Mouse (Mus musculus) inflammation-experienced regulatory T-cells, adult 6 months (primary cell): ENCODE results near the gene Myo10. TPM values are rescaled to one million over a fixed set of nuclear protein-coding genes. Genes with fewer than 3 reads are reported as not detected.

Experiments
- ATAC-seq: one replicate; pipeline ENCODE4 v1.8.0; 2017
- polyA plus RNA-seq, 3 experiments: library from polyadenylated mRNA; unstranded; fragments of 100-300 nt; shearing (Covaris generic); gene quantifications; one replicate each; pipeline ENCODE4 v1.2.1; 2017

Gene Myo10
- polyA plus RNA-seq, 3 experiments from 2014 or later: 0.55 to 0.98 (median 0.91) TPM

GRCm38 (mm10) chr15:25769524-25770255 lies 147.4 kb downstream of the Myo10 start:
- no peak for ATAC-seq

- ATAC-seq: no peak
These were observed 149.5 kb downstream of the Myo10 start for GRCm38 (mm10) chr15:25771782-25772181.

GRCm38 (mm10) chr15:25773711-25774513 lies 151.6 kb downstream of the Myo10 start:
- ATAC-seq: peak; percentile 85

GRCm38 (mm10) chr15:25778937-25779336 lies 156.6 kb downstream of the Myo10 start:
- ATAC-seq: no peak

- no peak for ATAC-seq
These were observed 157.3 kb downstream of the Myo10 start for GRCm38 (mm10) chr15:25779522-25780191.

GRCm38 (mm10) chr15:25781053-25781452 lies 158.7 kb downstream of the Myo10 start:
- no peak for ATAC-seq

GRCm38 (mm10) chr15:25785456-25786390 lies 163.4 kb downstream of the Myo10 start:
- ATAC-seq: no peak

GRCm38 (mm10) chr15:25787406-25787805 lies 165.1 kb downstream of the Myo10 start:
- no peak for ATAC-seq

GRCm38 (mm10) chr15:25787965-25788364 lies 165.6 kb downstream of the Myo10 start:
- ATAC-seq: no peak

GRCm38 (mm10) chr15:25788565-25788964 lies 166.2 kb downstream of the Myo10 start:
- ATAC-seq: no peak

- ATAC-seq: no peak
These were observed 166.9 kb downstream of the Myo10 start for GRCm38 (mm10) chr15:25789241-25789640.

GRCm38 (mm10) chr15:25791660-25792353 lies 169.5 kb downstream of the Myo10 start:
- no peak for ATAC-seq

GRCm38 (mm10) chr15:25794123-25794522 lies 171.8 kb downstream of the Myo10 start:
- ATAC-seq: no peak

- no peak for ATAC-seq
These were observed 173.2 kb downstream of the Myo10 start for GRCm38 (mm10) chr15:25795496-25795895.

- no peak for ATAC-seq
These were observed 174.0 kb downstream of the Myo10 start for GRCm38 (mm10) chr15:25796353-25796752.

- ATAC-seq: no peak
These were observed 174.9 kb downstream of the Myo10 start for GRCm38 (mm10) chr15:25797179-25797578.

GRCm38 (mm10) chr15:25797888-25798287 lies 175.6 kb downstream of the Myo10 start:
- no peak for ATAC-seq

- ATAC-seq: no peak
These were observed 179.4 kb downstream of the Myo10 start for GRCm38 (mm10) chr15:25801726-25802125.

GRCm38 (mm10) chr15:25802194-25802593 lies 179.9 kb downstream of the Myo10 start:
- no peak for ATAC-seq

- ATAC-seq: no peak
These were observed 180.8 kb downstream of the Myo10 start for GRCm38 (mm10) chr15:25803111-25803510.

- ATAC-seq: peak; percentile 91
These were observed 183.2 kb downstream of the Myo10 start for GRCm38 (mm10) chr15:25805336-25806110.
